Mouse (Mus musculus) limb, embryonic 10.5 days (tissue): ENCODE results near the gene Clip4. TPM values are rescaled to one million over a fixed set of nuclear protein-coding genes. Genes with fewer than 3 reads are reported as not detected.

Experiments used
- DNase-seq: peaks from one replicate; pipeline ENCODE4 v3.0.0-alpha.2; 2017; ENCODE audit warnings: low spot score
- H3K27ac ChIP-seq: fragments of 300-500 bp; sonication (generic); 2 replicates; pipeline ENCODE4 v1.5.1; 2016; ENCODE audit warnings: mild to moderate bottlenecking
- H3K27me3 ChIP-seq: fragments of 300-500 bp; sonication (generic); 2 replicates; pipeline ENCODE4 v1.6.1; 2016; ENCODE audit warnings: low read depth, mild to moderate bottlenecking; ENCODE audit not compliant: poor library complexity, severe bottlenecking
- H3K36me3 ChIP-seq: fragments of 300-500 bp; sonication (generic); 2 replicates; pipeline ENCODE4 v1.6.1; 2016; ENCODE audit warnings: mild to moderate bottlenecking, moderate library complexity
- H3K4me1 ChIP-seq: fragments of 300-500 bp; sonication (generic); 2 replicates; pipeline ENCODE4 v1.6.1; 2016
- H3K4me3 ChIP-seq: fragments of 300-500 bp; sonication (generic); 2 replicates; pipeline ENCODE4 v1.5.1; 2016; ENCODE audit warnings: mild to moderate bottlenecking, moderate library complexity
- H3K9me3 ChIP-seq: fragments of 300-500 bp; sonication (generic); replicated peaks from 2 replicates; pipeline ENCODE4 v1.6.1; 2016; ENCODE audit warnings: mild to moderate bottlenecking
- WGBS: fragments of 180-500 bp; shearing (Covaris S2); methylation state at CpG from one replicate; pipeline ENCODE4 v1.1.7; 2016; 5-methylcytosine and 5-hydroxymethylcytosine counted together
- polyA plus RNA-seq: library from polyadenylated mRNA; unstranded; fragments of >200 nt; fragmentation: Nextera tagmentation; extraction: Ambion mirVana; gene quantifications from 2 replicates; pipeline ENCODE4 v1.2.1, GENCODE M21; 2016

Clip4 gene
- polyA plus RNA-seq, 1 experiment from 2014 or later, result 2.3 TPM

GRCm38 (mm10) chr17:71868828-71869227, 100.6 kb downstream of the Clip4 start:
- 87% methylated on average over 12 of the region's 12 CpGs for WGBS
- Histone ChIP-seq H3K4me3 (peak overlapping the region; percentile 59), H3K4me1 (peaks cover 8% of the 10 kb centered on the region), H3K27ac (no peak overlapping the region), H3K9me3 (no peaks in the 10 kb centered on the region), H3K27me3 (peaks cover 14% of the 10 kb centered on the region; the same call in 1 of the 2 replicates), H3K36me3 (no peaks in the 10 kb centered on the region)
- DNase-seq, result no peak

GRCm38 (mm10) chr17:71869372-71870231, 101.3 kb downstream of the Clip4 start:
- WGBS, result 6% methylated on average over 59 of the region's 60 CpGs
- peaks cover 8% of the 10 kb centered on the region for H3K4me1 ChIP-seq
- H3K27me3 ChIP-seq, result peaks cover 14% of the 10 kb centered on the region; the same call in 1 of the 2 replicates
- H3K4me3 ChIP-seq, result peak overlapping the region; percentile 59
- peak overlapping the region; percentile 85 for H3K27ac ChIP-seq
- peak; percentile 72 for DNase-seq
- no peaks in the 10 kb centered on the region for H3K9me3 ChIP-seq
- H3K36me3 ChIP-seq, result no peaks in the 10 kb centered on the region

GRCm38 (mm10) chr17:71870232-71870621, 102.0 kb downstream of the Clip4 start:
- no peaks in the 10 kb centered on the region for H3K36me3 ChIP-seq
- peaks cover 14% of the 10 kb centered on the region; the same call in 1 of the 2 replicates for H3K27me3 ChIP-seq
- WGBS, result 94% methylated on average over 8 of the region's 8 CpGs
- H3K4me1 ChIP-seq, result peaks cover 8% of the 10 kb centered on the region
- H3K27ac ChIP-seq, result no peak overlapping the region
- no peaks in the 10 kb centered on the region for H3K9me3 ChIP-seq
- no peak overlapping the region for H3K4me3 ChIP-seq
- no peak for DNase-seq

GRCm38 (mm10) chr17:71870641-71871040, 102.4 kb downstream of the Clip4 start:
- 96% methylated on average over 1 of the region's 1 CpGs for WGBS
- no peaks in the 10 kb centered on the region for H3K36me3 ChIP-seq

GRCm38 (mm10) chr17:71871981-71872380, 103.7 kb downstream of the Clip4 start:
- H3K36me3 ChIP-seq, result no peaks in the 10 kb centered on the region
- H3K4me1 ChIP-seq, result peaks cover 8% of the 10 kb centered on the region
- no peak overlapping the region for H3K4me3 ChIP-seq
- WGBS, result 86% methylated on average over 7 of the region's 7 CpGs
- no peaks in the 10 kb centered on the region for H3K9me3 ChIP-seq
- DNase-seq, result no peak
- no peak overlapping the region for H3K27ac ChIP-seq
- H3K27me3 ChIP-seq, result peaks cover 14% of the 10 kb centered on the region; the same call in 1 of the 2 replicates

More at GRCm38 (mm10) chr17:71870641-71871040, 102.4 kb downstream of the Clip4 start:
- Histone ChIP-seq H3K4me3 (no peak overlapping the region), H3K27me3 (peaks cover 14% of the 10 kb centered on the region; the same call in 1 of the 2 replicates), H3K9me3 (no peaks in the 10 kb centered on the region), H3K4me1 (peaks cover 8% of the 10 kb centered on the region), H3K27ac (no peak overlapping the region)
- DNase-seq, result no peak

GRCm38 (mm10) chr17:71872976-71873375, 104.7 kb downstream of the Clip4 start:
- Histone ChIP-seq H3K9me3 (no peaks in the 10 kb centered on the region), H3K36me3 (no peaks in the 10 kb centered on the region), H3K4me3 (no peak overlapping the region), H3K27me3 (peaks cover 14% of the 10 kb centered on the region; the same call in 1 of the 2 replicates), H3K4me1 (peaks cover 8% of the 10 kb centered on the region), H3K27ac (no peak overlapping the region)
- 60% methylated on average over 5 of the region's 5 CpGs for WGBS
- peak; percentile 52 for DNase-seq

GRCm38 (mm10) chr17:71874077-71874476, 105.8 kb downstream of the Clip4 start:
- peaks cover 11% of the 10 kb centered on the region; the same call in 1 of the 2 replicates for H3K27me3 ChIP-seq
- H3K9me3 ChIP-seq, result no peaks in the 10 kb centered on the region
- no peak overlapping the region for H3K4me3 ChIP-seq
- WGBS, result 45% methylated on average over 6 of the region's 6 CpGs
- no peaks in the 10 kb centered on the region for H3K36me3 ChIP-seq
- peak; percentile 80 for DNase-seq
- peaks cover 8% of the 10 kb centered on the region for H3K4me1 ChIP-seq
- H3K27ac ChIP-seq, result no peak overlapping the region

GRCm38 (mm10) chr17:71874795-71875194, 106.5 kb downstream of the Clip4 start:
- peaks cover 8% of the 10 kb centered on the region; the same call in 1 of the 2 replicates for H3K27me3 ChIP-seq
- H3K36me3 ChIP-seq, result no peaks in the 10 kb centered on the region
- no peaks in the 10 kb centered on the region for H3K9me3 ChIP-seq
- no peak overlapping the region for H3K27ac ChIP-seq
- 89% methylated on average over 9 of the region's 9 CpGs for WGBS
- DNase-seq, result no peak
- H3K4me3 ChIP-seq, result no peak overlapping the region
- H3K4me1 ChIP-seq, result peaks cover 1% of the 10 kb centered on the region

- no peak overlapping the region for H3K27ac ChIP-seq
- no peaks in the 10 kb centered on the region for H3K36me3 ChIP-seq
- H3K9me3 ChIP-seq, result no peaks in the 10 kb centered on the region
- no peaks in the 10 kb centered on the region for H3K4me1 ChIP-seq
- WGBS, result 80% methylated on average over 7 of the region's 7 CpGs
- H3K27me3 ChIP-seq, result peaks cover 2% of the 10 kb centered on the region; the same call in 1 of the 2 replicates
- DNase-seq, result no peak
- H3K4me3 ChIP-seq, result no peak overlapping the region
Measured at GRCm38 (mm10) chr17:71875492-71875891, 107.2 kb downstream of the Clip4 start.

- H3K27me3 ChIP-seq, result no peaks in the 10 kb centered on the region
- 90% methylated on average over 6 of the region's 6 CpGs for WGBS
- no peaks in the 10 kb centered on the region for H3K4me1 ChIP-seq
- H3K4me3 ChIP-seq, result no peak overlapping the region
- no peaks in the 10 kb centered on the region for H3K36me3 ChIP-seq
- no peaks in the 10 kb centered on the region for H3K9me3 ChIP-seq
- no peak overlapping the region for H3K27ac ChIP-seq
- DNase-seq, result no peak
Measured at GRCm38 (mm10) chr17:71881369-71881768, 113.1 kb downstream of the Clip4 start.

GRCm38 (mm10) chr17:71909107-71909506, 140.8 kb downstream of the Clip4 start:
- Histone ChIP-seq H3K27ac (no peak overlapping the region), H3K4me3 (no peak overlapping the region), H3K27me3 (no peaks in the 10 kb centered on the region), H3K4me1 (no peaks in the 10 kb centered on the region), H3K9me3 (no peaks in the 10 kb centered on the region), H3K36me3 (no peaks in the 10 kb centered on the region)
- 48% methylated on average over 3 of the region's 3 CpGs for WGBS
- no peak for DNase-seq

GRCm38 (mm10) chr17:71913188-71913587, 144.9 kb downstream of the Clip4 start:
- H3K36me3 ChIP-seq, result no peaks in the 10 kb centered on the region
- 80% methylated on average over 3 of the region's 3 CpGs for WGBS
- no peaks in the 10 kb centered on the region for H3K9me3 ChIP-seq
- no peaks in the 10 kb centered on the region for H3K27me3 ChIP-seq
- no peak overlapping the region for H3K4me3 ChIP-seq
- no peaks in the 10 kb centered on the region for H3K4me1 ChIP-seq
- H3K27ac ChIP-seq, result no peak overlapping the region
- no peak for DNase-seq
